Mouse (Mus musculus) layer of hippocampus, adult 11-12 months (tissue): ENCODE measurements around the gene Atg9b.

Source experiments
- DNase-seq: peaks from one replicate; pipeline ENCODE4 v3.0.0; 2022; ENCODE audit warnings: low spot score

Gene Atg9b

GRCm38 (mm10) chr5:24380499-24380898 is 11.4 kb downstream of the Atg9b start:
- no peak for DNase-seq

GRCm38 (mm10) chr5:24379501-24379900 is 12.4 kb downstream of the Atg9b start:
- no peak for DNase-seq

GRCm38 (mm10) chr5:24378700-24379099 is 13.2 kb downstream of the Atg9b start:
- no peak for DNase-seq

GRCm38 (mm10) chr5:24374666-24375328 is 17.1 kb downstream of the Atg9b start:
- no peak for DNase-seq

GRCm38 (mm10) chr5:24374216-24374615 is 17.7 kb downstream of the Atg9b start:
- DNase-seq, result no peak

GRCm38 (mm10) chr5:24373807-24374206 is 18.1 kb downstream of the Atg9b start:
- DNase-seq, result no peak

- no peak for DNase-seq
Measured at GRCm38 (mm10) chr5:24369767-24370166, 22.2 kb downstream of the Atg9b start.

- DNase-seq, result no peak
Measured at GRCm38 (mm10) chr5:24366426-24366825, 25.5 kb downstream of the Atg9b start.

- no peak for DNase-seq
Measured at GRCm38 (mm10) chr5:24365528-24365927, 26.4 kb downstream of the Atg9b start.

- no peak for DNase-seq
Measured at GRCm38 (mm10) chr5:24364963-24365362, 27.0 kb downstream of the Atg9b start.

GRCm38 (mm10) chr5:24364508-24364907 is 27.4 kb downstream of the Atg9b start, which contains the start of gene Nos3:
Nos3 (plus strand) TSS chr5:24364810.
- no peak for DNase-seq

GRCm38 (mm10) chr5:24364061-24364460 is 27.9 kb downstream of the Atg9b start:
- DNase-seq, result no peak

GRCm38 (mm10) chr5:24363467-24363866 is 28.5 kb downstream of the Atg9b start:
- DNase-seq, result no peak

GRCm38 (mm10) chr5:24360792-24361454 is 31.0 kb downstream of the Atg9b start:
- DNase-seq, result peak; percentile 83

- no peak for DNase-seq
Measured at GRCm38 (mm10) chr5:24357461-24357860, 34.5 kb downstream of the Atg9b start.

GRCm38 (mm10) chr5:24356764-24357163 is 35.2 kb downstream of the Atg9b start:
- no peak for DNase-seq

GRCm38 (mm10) chr5:24353327-24353726 is 38.6 kb downstream of the Atg9b start:
- no peak for DNase-seq

GRCm38 (mm10) chr5:24352251-24352859 is 39.6 kb downstream of the Atg9b start:
- no peak for DNase-seq

GRCm38 (mm10) chr5:24351701-24352171 is 40.2 kb downstream of the Atg9b start:
- peak; percentile 77 for DNase-seq

- DNase-seq, result no peak
Measured at GRCm38 (mm10) chr5:24351278-24351677, 40.7 kb downstream of the Atg9b start, which contains the start of gene Kcnh2. Kcnh2 (minus strand) TSS chr5:24351604.

GRCm38 (mm10) chr5:24350531-24351250 is 41.3 kb downstream of the Atg9b start:
- DNase-seq, result no peak

- DNase-seq, result no peak
Measured at GRCm38 (mm10) chr5:24350073-24350472, 41.9 kb downstream of the Atg9b start.
